In the genomic region with DNA sequence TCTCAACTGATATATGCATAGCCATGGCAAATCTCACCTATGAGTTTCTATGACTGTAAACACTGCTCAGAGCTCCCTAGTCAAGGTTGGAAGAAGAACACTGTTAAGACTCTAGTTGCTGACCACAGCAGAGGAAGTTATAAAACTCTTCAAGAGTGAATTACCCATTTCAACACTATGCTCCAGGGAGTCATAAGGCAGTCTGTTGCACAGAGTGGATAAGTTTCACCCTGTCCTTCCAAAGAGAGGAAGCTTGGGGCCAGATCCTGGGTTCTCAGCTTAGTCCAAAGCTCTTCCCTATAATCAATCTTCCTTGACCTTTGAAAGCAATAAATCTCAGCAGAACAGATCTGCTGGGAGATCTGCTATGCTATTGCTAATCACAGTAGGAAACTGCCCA, we compare ENCODE assay signal across 17 mouse cellular contexts.
DNase-seq lines count a peak whose midpoint lies in the region; ATAC-seq and TF ChIP-seq lines count a peak whose summit lies in the region.
"Had no signal": no experiment of that assay in that cellular context is flagged by ENCODE, and none has a peak within 500 bp of the region (broad histone marks: within the 10 kb centered on the region; RNA-seq: fewer than 3 reads in every experiment).

No protein-coding gene starts in this region.

- no peak overlapping the region for H3K4me3 ChIP-seq in intestine, postnatal 0 days (ENCODE audit: low read depth, low read length)
- H3K4me3 ChIP-seq: hindbrain, embryonic 10.5 days; layer of hippocampus, adult 2 months; limb, embryonic 15.5 days; liver, embryonic 15.5 days; midbrain, embryonic 13.5 days; neural tube, embryonic 12.5 days had no signal

- 0 out of 2 replicates have a peak, but pooled peaks cover 2% of the 10 kb centered on the region for H3K4me1 ChIP-seq in intestine, postnatal 0 days (replicated peaks; ENCODE audit: control insufficient read depth, insufficient read depth, low read length)
- H3K4me1 ChIP-seq: hindbrain, embryonic 10.5 days; limb, embryonic 15.5 days; liver, embryonic 15.5 days; midbrain, embryonic 13.5 days; neural tube, embryonic 12.5 days had no signal

- no peak overlapping the region for H3K27ac ChIP-seq in intestine, postnatal 0 days (ENCODE audit: low read depth, low read length)
- H3K27ac ChIP-seq: hindbrain, embryonic 10.5 days; layer of hippocampus, adult 2 months; limb, embryonic 15.5 days; liver, embryonic 15.5 days; midbrain, embryonic 13.5 days; neural tube, embryonic 12.5 days had no signal

- ATAC-seq in intestine, postnatal 0 days, result peak; percentile 83
- ATAC-seq: lung, postnatal 0 days; midbrain, embryonic 13.5 days had no signal

- no peak for TF ChIP-seq CTCF in intestine, postnatal 0 days (IDR thresholded peaks at IDR 0.05; ENCODE audit: low read depth)

- H3K27me3 ChIP-seq in intestine, postnatal 0 days (replicated peaks; ENCODE audit: control insufficient read depth, insufficient read depth, low read length), result no peaks in the 10 kb centered on the region
- H3K27me3 ChIP-seq: limb, embryonic 15.5 days; liver, embryonic 15.5 days; midbrain, embryonic 13.5 days; neural tube, embryonic 12.5 days had no signal

- H3K9ac ChIP-seq in intestine, postnatal 0 days (ENCODE audit: low read depth, low read length), result no peak overlapping the region
- H3K9ac ChIP-seq: limb, embryonic 15.5 days; liver, embryonic 15.5 days; midbrain, embryonic 13.5 days; neural tube, embryonic 12.5 days had no signal

- DNase-seq in kidney, adult 9 months, result peak; percentile 13
- no peak for DNase-seq in kidney, adult 18-20 months
- peak; percentile 61 for DNase-seq in gonadal fat pad, adult 2 months (ENCODE audit: low read depth)
- DNase-seq in skeletal muscle tissue, adult 2 months (ENCODE audit: low read depth, low spot score), result peak; percentile 2
- no peak for DNase-seq in layer of hippocampus, adult 18-20 months (ENCODE audit: low spot score in 2 of 2)
- no peak for DNase-seq in frontal cortex, postnatal 25 days (ENCODE audit: low spot score in 2 of 2)
- DNase-seq: cerebellum, adult 8-10 months; gastrocnemius, postnatal 10 days; right cerebral cortex, postnatal 4 days had no signal

- no peaks in the 10 kb centered on the region for H3K36me3 ChIP-seq in intestine, postnatal 0 days (ENCODE audit: control insufficient read depth, insufficient read depth)
- H3K36me3 ChIP-seq: hindbrain, embryonic 10.5 days; limb, embryonic 15.5 days; liver, embryonic 15.5 days; midbrain, embryonic 13.5 days; neural tube, embryonic 12.5 days had no signal

- no peak overlapping the region for H3K4me2 ChIP-seq in intestine, postnatal 0 days (replicated peaks; ENCODE audit: low read depth)
- H3K4me2 ChIP-seq: limb, embryonic 15.5 days; liver, embryonic 15.5 days; midbrain, embryonic 13.5 days; neural tube, embryonic 12.5 days had no signal

- no peaks in the 10 kb centered on the region for H3K9me3 ChIP-seq in intestine, postnatal 0 days (ENCODE audit: control insufficient read depth)
- H3K9me3 ChIP-seq: hindbrain, embryonic 10.5 days; limb, embryonic 15.5 days; liver, embryonic 15.5 days; midbrain, embryonic 13.5 days; neural tube, embryonic 12.5 days had no signal

Comparison
In these comparisons a context has a peak if more than half of its experiments do, and no peak if none do; other contexts are left out.
1. DNase-seq: peak in kidney, adult 9 months (single experiment), gonadal fat pad, adult 2 months (single experiment) and skeletal muscle tissue, adult 2 months (single experiment); none in kidney, adult 18-20 months (single experiment), layer of hippocampus, adult 18-20 months (0 of 2) and frontal cortex, postnatal 25 days (0 of 2).